Mouse (Mus musculus) layer of hippocampus, adult 8-10 months (tissue): ENCODE results near the gene P3h2. TPM values are rescaled to one million over a fixed set of nuclear protein-coding genes. Genes with fewer than 3 reads are reported as not detected.

Source experiments
- DNase-seq, 2 experiments: peaks; one replicate each; pipeline ENCODE4 v3.0.0; 2022; ENCODE audit warnings: low spot score in 2 of 2
- total RNA-seq, 4 experiments: library from RNA; stranded (reverse); gene quantifications; 2 replicates each; pipeline ENCODE4 v1.2.4; 2022

The P3h2 gene
- total RNA-seq, 4 experiments from 2014 or later: 4.6 to 6.7 (median 5.3) TPM

GRCm38 (mm10) chr16:26070376-26070775 is 35.2 kb downstream of the P3h2 start:
- no peak for DNase-seq

- no peak for DNase-seq
Observed at GRCm38 (mm10) chr16:26065060-26065459, 40.5 kb downstream of the P3h2 start.

GRCm38 (mm10) chr16:26060239-26061085 is 45.1 kb downstream of the P3h2 start:
- DNase-seq: no peak

GRCm38 (mm10) chr16:26053631-26054030 is 52.0 kb downstream of the P3h2 start:
- no peak for DNase-seq

GRCm38 (mm10) chr16:26049393-26050087 is 56.0 kb downstream of the P3h2 start:
- DNase-seq: no peak

GRCm38 (mm10) chr16:26047870-26048269 is 57.7 kb downstream of the P3h2 start:
- no peak for DNase-seq

- no peak for DNase-seq
Observed at GRCm38 (mm10) chr16:26047396-26047795, 58.2 kb downstream of the P3h2 start.

GRCm38 (mm10) chr16:26041929-26042303 is 63.7 kb downstream of the P3h2 start:
- DNase-seq: no peak

GRCm38 (mm10) chr16:26041021-26041928 is 64.3 kb downstream of the P3h2 start:
- no peak for DNase-seq

GRCm38 (mm10) chr16:26039320-26039719 is 66.3 kb downstream of the P3h2 start:
- DNase-seq: no peak

- no peak for DNase-seq
Observed at GRCm38 (mm10) chr16:26035525-26035924, 70.1 kb downstream of the P3h2 start.

GRCm38 (mm10) chr16:26035079-26035478 is 70.5 kb downstream of the P3h2 start:
- DNase-seq: no peak

- DNase-seq: no peak
Observed at GRCm38 (mm10) chr16:26029424-26030012, 76.1 kb downstream of the P3h2 start.

GRCm38 (mm10) chr16:26026416-26026815 is 79.2 kb downstream of the P3h2 start:
- no peak for DNase-seq

GRCm38 (mm10) chr16:26024543-26024942 is 81.0 kb downstream of the P3h2 start:
- no peak for DNase-seq

GRCm38 (mm10) chr16:26023352-26023751 is 82.2 kb downstream of the P3h2 start:
- DNase-seq: no peak

- DNase-seq: no peak
Observed at GRCm38 (mm10) chr16:26021759-26022158, 83.8 kb downstream of the P3h2 start.

- DNase-seq: no peak
Observed at GRCm38 (mm10) chr16:26005811-26006210, 99.8 kb downstream of the P3h2 start.

- DNase-seq: no peak
Observed at GRCm38 (mm10) chr16:26003261-26003660, 102.3 kb downstream of the P3h2 start.

GRCm38 (mm10) chr16:26002848-26003247 is 102.7 kb downstream of the P3h2 start:
- no peak for DNase-seq

- DNase-seq: no peak
Observed at GRCm38 (mm10) chr16:25994605-25995004, 111.0 kb downstream of the P3h2 start.
